Mouse (Mus musculus): ENCODE measurements at regions not wholly inside any gene's neighbourhood (a gene's known extent, or its start where the extent isn't known, plus 50 kb on each side); places are given as distances from the start of the nearest gene placed in this dataset.

DNA sequence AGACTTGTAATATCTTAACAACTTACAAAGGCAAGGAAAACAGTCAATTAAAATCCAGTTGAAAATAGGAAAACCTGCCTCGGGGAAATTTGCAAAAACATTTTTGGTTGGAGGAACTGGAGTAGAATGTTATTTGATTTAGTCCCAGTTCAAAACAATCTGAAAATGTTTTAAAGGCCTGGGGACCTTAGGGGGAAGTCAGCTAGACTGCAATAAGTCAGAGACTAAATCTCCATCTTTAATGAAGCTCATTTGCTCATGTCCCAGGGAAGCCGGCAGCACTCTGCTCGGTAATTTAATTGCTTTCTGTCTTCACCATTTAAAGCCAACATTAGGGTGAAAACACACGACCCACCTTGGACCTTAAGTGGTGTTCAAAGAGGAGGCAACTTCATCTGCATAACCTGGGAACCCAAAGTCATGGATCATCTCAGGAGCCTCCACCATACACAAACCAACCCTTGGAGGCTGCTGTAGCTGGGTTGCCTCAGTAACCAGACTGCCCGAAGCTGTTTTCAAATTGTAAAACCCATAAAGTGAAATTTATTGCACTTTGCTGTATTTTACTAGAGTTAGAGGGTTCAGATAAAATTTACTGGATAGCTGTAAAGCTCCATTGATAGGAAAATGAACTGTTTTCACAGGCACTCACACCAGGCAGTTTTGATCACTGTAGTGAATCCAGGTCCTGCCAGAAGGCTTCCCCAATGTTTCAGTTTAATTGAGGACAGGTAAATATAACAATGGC lies 205.6 kb upstream of the Mpped2 start:
- no peak for TF ChIP-seq CTCF (IDR thresholded peaks at IDR 0.05; ENCODE audit: extremely low read depth, insufficient read length, insufficient replicate concordance, low read depth, low read length)
- TF ChIP-seq POLR2A (IDR thresholded peaks at IDR 0.05; ENCODE audit: low read depth, low read length), result no peak
